8 mouse cellular contexts compared by ENCODE assay signal in genomic region chr17:26945824-26946495, GRCm38 (mm10). TPM values are rescaled to one million over a fixed set of nuclear protein-coding genes. Genes with fewer than 3 reads are reported as not detected.
DNase-seq lines count a peak whose midpoint lies in the region; ATAC-seq and TF ChIP-seq lines count a peak whose summit lies in the region.

No protein-coding gene starts in this region.

- peak overlapping the region; percentile 55 for H3K9ac ChIP-seq in kidney, postnatal 0 days (ENCODE audit: low read depth, low read length)
- peak overlapping the region; percentile 59 for H3K9ac ChIP-seq in embryonic facial prominence, embryonic 11.5 days (replicated peaks; ENCODE audit: low read length)
- H3K9ac ChIP-seq in hindbrain, embryonic 13.5 days = peak overlapping the region; percentile 79
- peak overlapping the region; percentile 41 for H3K9ac ChIP-seq in midbrain, embryonic 15.5 days

- H3K4me2 ChIP-seq in kidney, postnatal 0 days (ENCODE audit: low read length) = peak overlapping the region; percentile 79
- peak overlapping the region; percentile 85 for H3K4me2 ChIP-seq in embryonic facial prominence, embryonic 11.5 days (ENCODE audit: low read depth, low read length)
- H3K4me2 ChIP-seq in hindbrain, embryonic 13.5 days = peak overlapping the region; percentile 67
- peak overlapping the region; percentile 65 for H3K4me2 ChIP-seq in midbrain, embryonic 15.5 days

- H3K4me3 ChIP-seq in kidney, postnatal 0 days (replicated peaks; ENCODE audit: low read depth, low read length) = peak overlapping the region; percentile 32
- peak overlapping the region; percentile 33 for H3K4me3 ChIP-seq in embryonic facial prominence, embryonic 11.5 days (ENCODE audit: low read depth, low read length)
- peak overlapping the region; percentile 41 for H3K4me3 ChIP-seq in hindbrain, embryonic 13.5 days
- H3K4me3 ChIP-seq in midbrain, embryonic 15.5 days = peak overlapping the region; percentile 32

- DNase-seq in kidney, postnatal 0 days (ENCODE audit: low spot score) = peak; percentile 40
- no peak for DNase-seq in kidney, adult 8-10 months
- DNase-seq in embryonic facial prominence, embryonic 11.5 days (ENCODE audit: low spot score) = no peak
- no peak for DNase-seq in ovary, postnatal 14 days (ENCODE audit: low spot score)
- DNase-seq in spleen, postnatal 10 days (ENCODE audit: low spot score in 2 of 2) = no peak

- WGBS in kidney, postnatal 0 days = 27% methylated on average over 13 of the region's 13 CpGs
- WGBS in embryonic facial prominence, embryonic 11.5 days = 26% methylated on average over 13 of the region's 13 CpGs
- 20% methylated on average over 13 of the region's 13 CpGs for WGBS in hindbrain, embryonic 13.5 days
- 20% methylated on average over 13 of the region's 13 CpGs for WGBS in midbrain, embryonic 15.5 days

- ATAC-seq in kidney, postnatal 0 days (replicated peaks; ENCODE audit: low FRiP score, low read depth) = no peak
- no peak for ATAC-seq in embryonic facial prominence, embryonic 11.5 days (replicated peaks; ENCODE audit: insufficient number of reproducible peaks, low FRiP score, low TSS enrichment, low read depth)
- no peak for ATAC-seq in hindbrain, embryonic 13.5 days (ENCODE audit: low FRiP score)
- ATAC-seq in midbrain, embryonic 15.5 days (replicated peaks) = no peak
- no peak for ATAC-seq in cerebellum, adult (ENCODE audit: insufficient number of reproducible peaks, low FRiP score, low TSS enrichment)

- no peaks in the 10 kb centered on the region for H3K9me3 ChIP-seq in kidney, postnatal 0 days (replicated peaks; ENCODE audit: low read length)
- no peaks in the 10 kb centered on the region for H3K9me3 ChIP-seq in embryonic facial prominence, embryonic 11.5 days (replicated peaks; ENCODE audit: control insufficient read depth, low read length)
- no peaks in the 10 kb centered on the region for H3K9me3 ChIP-seq in hindbrain, embryonic 13.5 days
- H3K9me3 ChIP-seq in midbrain, embryonic 15.5 days = no peaks in the 10 kb centered on the region

- H3K4me1 ChIP-seq in kidney, postnatal 0 days (replicated peaks; ENCODE audit: insufficient read depth, low read length) = peaks cover 20% of the 10 kb centered on the region
- peaks cover 11% of the 10 kb centered on the region for H3K4me1 ChIP-seq in embryonic facial prominence, embryonic 11.5 days (ENCODE audit: control insufficient read depth, insufficient read depth, low read length)
- H3K4me1 ChIP-seq in hindbrain, embryonic 13.5 days (replicated peaks) = peaks cover 81% of the 10 kb centered on the region
- H3K4me1 ChIP-seq in midbrain, embryonic 15.5 days = peaks cover 70% of the 10 kb centered on the region

- no peak for TF ChIP-seq CTCF in kidney, postnatal 0 days (IDR thresholded peaks at IDR 0.05; ENCODE audit: low read depth)

- H3K27ac ChIP-seq in kidney, postnatal 0 days = peak overlapping the region; percentile 76
- H3K27ac ChIP-seq in embryonic facial prominence, embryonic 11.5 days (replicated peaks; ENCODE audit: low read depth, low read length) = 0 out of 2 replicates have a peak overlapping the region, but pooled peaks have one; percentile 6
- peak overlapping the region; percentile 82 for H3K27ac ChIP-seq in hindbrain, embryonic 13.5 days
- peak overlapping the region; percentile 76 for H3K27ac ChIP-seq in midbrain, embryonic 15.5 days

- H3K36me3 ChIP-seq in kidney, postnatal 0 days (ENCODE audit: insufficient read depth, low read length) = no peaks in the 10 kb centered on the region
- no peaks in the 10 kb centered on the region for H3K36me3 ChIP-seq in embryonic facial prominence, embryonic 11.5 days (replicated peaks; ENCODE audit: control insufficient read depth, insufficient read depth, low read depth, low read length)
- H3K36me3 ChIP-seq in hindbrain, embryonic 13.5 days = peaks cover 4% of the 10 kb centered on the region; the same call in 1 of the 2 replicates
- no peaks in the 10 kb centered on the region for H3K36me3 ChIP-seq in midbrain, embryonic 15.5 days (replicated peaks)

- H3K27me3 ChIP-seq in kidney, postnatal 0 days (ENCODE audit: insufficient read depth, low read length) = no peaks in the 10 kb centered on the region
- no peaks in the 10 kb centered on the region for H3K27me3 ChIP-seq in embryonic facial prominence, embryonic 11.5 days (ENCODE audit: control insufficient read depth, insufficient read depth, low read length)
- H3K27me3 ChIP-seq in hindbrain, embryonic 13.5 days = no peaks in the 10 kb centered on the region
- H3K27me3 ChIP-seq in midbrain, embryonic 15.5 days (replicated peaks) = no peaks in the 10 kb centered on the region

RNA-seq across cellular contexts. Expression of gene Syngap1, which starts 4.9 kb away (rescaled TPM):
- 0.78 and 0.99 TPM in 2 replicates for polyA plus RNA-seq in kidney, postnatal 0 days (2015; fragmentation: Nextera tagmentation; extraction: Ambion mirVana)
- polyA plus RNA-seq in embryonic facial prominence, embryonic 11.5 days (2014; fragmentation: Nextera tagmentation; extraction: Ambion mirVana) = 2.3 and 2.8 TPM in 2 replicates
- 4.6 and 5.9 TPM in 2 replicates for polyA plus RNA-seq in hindbrain, embryonic 13.5 days (2015; fragmentation: Nextera tagmentation; extraction: Ambion mirVana)
- 6.0 and 7.3 TPM in 2 replicates for polyA plus RNA-seq in midbrain, embryonic 15.5 days (2015; fragmentation: Nextera tagmentation; extraction: Ambion mirVana)

RNA-seq across cellular contexts. Expression of gene Cuta, which starts 6.6 kb away (rescaled TPM):
- polyA plus RNA-seq in kidney, postnatal 0 days (2015; fragmentation: Nextera tagmentation; extraction: Ambion mirVana) = 226 and 227 TPM in 2 replicates
- 153 and 163 TPM in 2 replicates for polyA plus RNA-seq in embryonic facial prominence, embryonic 11.5 days (2014; fragmentation: Nextera tagmentation; extraction: Ambion mirVana)
- 133 and 148 TPM in 2 replicates for polyA plus RNA-seq in hindbrain, embryonic 13.5 days (2015; fragmentation: Nextera tagmentation; extraction: Ambion mirVana)
- polyA plus RNA-seq in midbrain, embryonic 15.5 days (2015; fragmentation: Nextera tagmentation; extraction: Ambion mirVana) = 127 and 131 TPM in 2 replicates

RNA-seq across cellular contexts. Expression of gene Phf1, which starts 13.1 kb away (rescaled TPM):
- polyA plus RNA-seq in kidney, postnatal 0 days (2015; fragmentation: Nextera tagmentation; extraction: Ambion mirVana) = 8.8 and 9.8 TPM in 2 replicates
- 3.7 TPM in 2 replicates for polyA plus RNA-seq in embryonic facial prominence, embryonic 11.5 days (2014; fragmentation: Nextera tagmentation; extraction: Ambion mirVana)
- polyA plus RNA-seq in hindbrain, embryonic 13.5 days (2015; fragmentation: Nextera tagmentation; extraction: Ambion mirVana) = 17.9 and 19.2 TPM in 2 replicates
- 27.2 and 29.5 TPM in 2 replicates for polyA plus RNA-seq in midbrain, embryonic 15.5 days (2015; fragmentation: Nextera tagmentation; extraction: Ambion mirVana)

RNA-seq across cellular contexts. Expression of gene Zbtb9, which starts 27.0 kb away (rescaled TPM):
- 11.1 and 12.1 TPM in 2 replicates for polyA plus RNA-seq in kidney, postnatal 0 days (2015; fragmentation: Nextera tagmentation; extraction: Ambion mirVana)
- 10.1 and 11.9 TPM in 2 replicates for polyA plus RNA-seq in embryonic facial prominence, embryonic 11.5 days (2014; fragmentation: Nextera tagmentation; extraction: Ambion mirVana)
- polyA plus RNA-seq in hindbrain, embryonic 13.5 days (2015; fragmentation: Nextera tagmentation; extraction: Ambion mirVana) = 17.8 and 18.0 TPM in 2 replicates
- polyA plus RNA-seq in midbrain, embryonic 15.5 days (2015; fragmentation: Nextera tagmentation; extraction: Ambion mirVana) = 15.4 and 16.9 TPM in 2 replicates

RNA-seq across cellular contexts. Expression of gene Kifc5b, which starts 29.1 kb away (rescaled TPM):
- 1.3 and 1.8 TPM in 2 replicates for polyA plus RNA-seq in kidney, postnatal 0 days (2015; fragmentation: Nextera tagmentation; extraction: Ambion mirVana)
- 3.9 and 5.6 TPM in 2 replicates for polyA plus RNA-seq in embryonic facial prominence, embryonic 11.5 days (2014; fragmentation: Nextera tagmentation; extraction: Ambion mirVana)
- polyA plus RNA-seq in hindbrain, embryonic 13.5 days (2015; fragmentation: Nextera tagmentation; extraction: Ambion mirVana) = 3.6 and 4.5 TPM in 2 replicates
- polyA plus RNA-seq in midbrain, embryonic 15.5 days (2015; fragmentation: Nextera tagmentation; extraction: Ambion mirVana) = 3.3 and 3.5 TPM in 2 replicates

Comparison
In these comparisons a context has a peak if more than half of its experiments do, and no peak if none do; other contexts are left out.
1. H3K27ac ChIP-seq: peak in every context shown above with its lines; median percentile 82 in hindbrain, embryonic 13.5 days; 76 in kidney, postnatal 0 days; 76 in midbrain, embryonic 15.5 days; 6 in embryonic facial prominence, embryonic 11.5 days.